Comparison of ENCODE assay signal across 8 mouse cellular contexts in the genomic region with DNA sequence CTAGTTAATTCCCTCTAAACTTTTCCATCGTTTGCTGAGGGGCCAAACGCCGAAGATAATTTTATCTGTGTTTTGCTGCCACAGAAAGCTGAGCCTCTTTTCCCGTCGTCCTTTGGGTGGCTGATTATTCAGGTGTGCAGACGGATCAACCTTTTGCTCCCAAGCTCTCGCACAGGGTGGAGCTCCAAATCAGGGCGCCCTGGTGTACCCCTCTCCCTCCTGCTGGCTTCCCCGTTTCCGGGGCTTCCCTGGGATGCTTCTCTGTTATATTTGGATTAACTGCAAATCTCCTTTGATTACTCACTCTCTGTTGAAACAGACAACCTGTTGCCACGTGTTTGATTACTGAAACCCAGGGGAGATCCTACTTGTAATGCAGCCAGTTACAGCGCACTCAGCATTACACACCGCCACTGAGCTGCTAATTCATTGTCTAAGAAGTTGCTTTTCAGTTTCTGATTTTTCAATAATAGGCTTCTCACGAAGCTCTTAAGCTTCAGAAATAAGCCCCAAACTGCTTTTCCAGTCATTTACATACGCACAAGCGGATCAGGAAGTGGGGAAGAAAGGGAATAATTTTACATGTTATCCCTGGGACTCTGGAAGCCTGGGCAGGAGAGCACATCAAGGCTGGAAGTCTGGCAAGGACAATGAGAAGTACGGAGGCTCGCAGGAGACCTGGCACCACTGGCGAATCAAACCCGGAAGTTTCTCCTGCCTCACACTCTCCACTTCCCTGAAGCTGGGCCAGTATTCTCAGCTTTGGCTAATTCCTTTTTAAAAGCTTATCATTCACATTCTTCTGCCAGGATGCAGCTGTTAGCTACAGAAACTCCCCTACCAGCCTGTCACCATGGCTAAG. TPM values are rescaled to one million over a fixed set of nuclear protein-coding genes. Genes with fewer than 3 reads are reported as not detected.
DNase-seq lines count a peak whose midpoint lies in the region; ATAC-seq lines count a peak whose summit lies in the region.

No protein-coding gene starts in this region.

- H3K27ac ChIP-seq in heart, embryonic 14.5 days (replicated peaks in 1 of 2; ENCODE audit: control insufficient read depth in 1 of 2, insufficient read depth in 1 of 2, low read depth in 2 of 2, low read length in 2 of 2): no peak overlapping the region
- H3K27ac ChIP-seq in forebrain, embryonic 14.5 days (ENCODE audit: low read depth, low read length): no peak overlapping the region
- no peak overlapping the region for H3K27ac ChIP-seq in liver, embryonic 13.5 days

- no peaks in the 10 kb centered on the region for H3K27me3 ChIP-seq in heart, embryonic 14.5 days (ENCODE audit: control insufficient read depth, insufficient read depth, low read length)
- H3K27me3 ChIP-seq in forebrain, embryonic 14.5 days (replicated peaks; ENCODE audit: control insufficient read depth, insufficient read depth, low read length): no peaks in the 10 kb centered on the region
- H3K27me3 ChIP-seq in liver, embryonic 13.5 days: no peaks in the 10 kb centered on the region

- no peak for ATAC-seq in heart, embryonic 14.5 days (ENCODE audit: insufficient number of reproducible peaks, insufficient read depth, low FRiP score, low read depth)
- ATAC-seq in forebrain, embryonic 14.5 days: no peak
- no peak for ATAC-seq in liver, embryonic 13.5 days (ENCODE audit: low read depth)

- H3K4me2 ChIP-seq in heart, embryonic 14.5 days (ENCODE audit: low read length): peak overlapping the region; percentile 57
- peak overlapping the region; percentile 35 for H3K4me2 ChIP-seq in forebrain, embryonic 14.5 days (ENCODE audit: low read length)
- 0 out of 2 replicates have a peak overlapping the region, but pooled peaks have one; percentile 8 for H3K4me2 ChIP-seq in liver, embryonic 13.5 days

- intact Hi-C loops in heart, postnatal 10 days (cut with DNase I): no loop called here
- intact Hi-C loops in gastrocnemius, postnatal 14 days (cut with DNase I; ENCODE audit: low total_unique reads): no loop called here

- H3K9ac ChIP-seq in heart, embryonic 14.5 days (ENCODE audit: low read length): peak overlapping the region; percentile 22
- H3K9ac ChIP-seq in forebrain, embryonic 14.5 days (ENCODE audit: low read length): 0 out of 2 replicates have a peak overlapping the region, but pooled peaks have one; percentile 13
- H3K9ac ChIP-seq in liver, embryonic 13.5 days: no peak overlapping the region

- H3K9me3 ChIP-seq in heart, embryonic 14.5 days (ENCODE audit: control insufficient read depth, low read length): no peaks in the 10 kb centered on the region
- no peaks in the 10 kb centered on the region for H3K9me3 ChIP-seq in forebrain, embryonic 14.5 days (replicated peaks; ENCODE audit: control insufficient read depth, low read length)
- H3K9me3 ChIP-seq in liver, embryonic 13.5 days (replicated peaks): no peaks in the 10 kb centered on the region

- peak overlapping the region; percentile 16 to 17 for H3K4me3 ChIP-seq in heart, embryonic 14.5 days (ENCODE audit: control insufficient read depth in 1 of 2, insufficient read depth in 1 of 2, low read depth in 1 of 2, low read length in 2 of 2)
- no peak overlapping the region for H3K4me3 ChIP-seq in forebrain, embryonic 14.5 days (ENCODE audit: low read depth, low read length)
- H3K4me3 ChIP-seq in liver, embryonic 13.5 days (replicated peaks): no peak overlapping the region

- DNase-seq in heart, postnatal 10 days: no peak
- DNase-seq in ZHBTc4 (ENCODE audit: low read depth, low spot score): peak; percentile 12
- peak; percentile 56 for DNase-seq in forebrain, embryonic 14.5 days (ENCODE audit: low spot score)
- DNase-seq in liver, embryonic 13.5 days: no peak
- DNase-seq in B cell, adult 2 months: no peak
- no peak for DNase-seq in gastrocnemius, postnatal 14 days
- DNase-seq in layer of hippocampus, adult 8-10 months (ENCODE audit: low spot score in 2 of 2): no peak

- H3K4me1 ChIP-seq in heart, embryonic 14.5 days (ENCODE audit: control insufficient read depth in 2 of 2, insufficient read depth in 2 of 2, low read length in 2 of 2): peaks cover 2 to 6% of the 10 kb centered on the region in 2 experiments; a peak in 1 of 4 replicates
- H3K4me1 ChIP-seq in forebrain, embryonic 14.5 days (ENCODE audit: control insufficient read depth, insufficient read depth, low read length): peaks cover 23% of the 10 kb centered on the region
- no peaks in the 10 kb centered on the region for H3K4me1 ChIP-seq in liver, embryonic 13.5 days (replicated peaks)

- 9% methylated on average over 20 of the region's 20 CpGs for WGBS in heart, embryonic 14.5 days
- 10% methylated on average over 20 of the region's 20 CpGs for WGBS in forebrain, embryonic 14.5 days
- WGBS in liver, embryonic 13.5 days (ENCODE audit: insufficient replicate concordance): 22% methylated on average over 20 of the region's 20 CpGs

- no peaks in the 10 kb centered on the region for H3K36me3 ChIP-seq in heart, embryonic 14.5 days (ENCODE audit: control insufficient read depth, insufficient read depth, low read length)
- H3K36me3 ChIP-seq in forebrain, embryonic 14.5 days (ENCODE audit: control insufficient read depth, insufficient read depth, low read length): no peaks in the 10 kb centered on the region
- no peaks in the 10 kb centered on the region for H3K36me3 ChIP-seq in liver, embryonic 13.5 days

RNA-seq across cellular contexts. Expression of a gene that starts 19.5 kb away (rescaled TPM):
- 36.8 and 44.4 TPM in 2 replicates for polyA plus RNA-seq in heart, embryonic 14.5 days (2014; fragmentation: Nextera tagmentation; extraction: Ambion mirVana)
- 1 to 10 TPM; 6.9 to 7.4 TPM for total RNA-seq in heart, postnatal 10 days (2021)
- polyA plus RNA-seq in forebrain, embryonic 14.5 days (2014; fragmentation: Nextera tagmentation; extraction: Ambion mirVana): 72.9 and 99.0 TPM in 2 replicates
- 0.98 and 1.2 TPM in 2 replicates for polyA plus RNA-seq in liver, embryonic 13.5 days (2015; fragmentation: Nextera tagmentation; extraction: Ambion mirVana)
- 1 to 10 TPM; 2.6 to 3.0 TPM for total RNA-seq in gastrocnemius, postnatal 14 days (2021)
- 100 to 1,000 TPM; 148 to 166 (median 161) TPM for total RNA-seq in layer of hippocampus, adult 8-10 months (2022)

Comparison
In these comparisons a context has a peak if more than half of its experiments do, and no peak if none do; other contexts are left out.
1. H3K4me3 ChIP-seq: peak in heart, embryonic 14.5 days (2 of 2); none in forebrain, embryonic 14.5 days (single experiment) and liver, embryonic 13.5 days (single experiment).
2. DNase-seq: peak in ZHBTc4 (single experiment) and forebrain, embryonic 14.5 days (single experiment); none in heart, postnatal 10 days (0 of 2), liver, embryonic 13.5 days (single experiment), B cell, adult 2 months (0 of 2), gastrocnemius, postnatal 14 days (single experiment) and layer of hippocampus, adult 8-10 months (0 of 2).
3. RNA of a gene that starts 19.5 kb away (total RNA-seq): 148 to 166 TPM in layer of hippocampus, adult 8-10 months; 6.9 to 7.4 TPM in heart, postnatal 10 days and 2.6 to 3.0 TPM in gastrocnemius, postnatal 14 days; every median in the first group is over 10 times any median in the second.
4. Peak in every context shown above with its lines, with median percentiles within 50 percentile points of each other: H3K4me2 ChIP-seq.